In the genomic region with DNA sequence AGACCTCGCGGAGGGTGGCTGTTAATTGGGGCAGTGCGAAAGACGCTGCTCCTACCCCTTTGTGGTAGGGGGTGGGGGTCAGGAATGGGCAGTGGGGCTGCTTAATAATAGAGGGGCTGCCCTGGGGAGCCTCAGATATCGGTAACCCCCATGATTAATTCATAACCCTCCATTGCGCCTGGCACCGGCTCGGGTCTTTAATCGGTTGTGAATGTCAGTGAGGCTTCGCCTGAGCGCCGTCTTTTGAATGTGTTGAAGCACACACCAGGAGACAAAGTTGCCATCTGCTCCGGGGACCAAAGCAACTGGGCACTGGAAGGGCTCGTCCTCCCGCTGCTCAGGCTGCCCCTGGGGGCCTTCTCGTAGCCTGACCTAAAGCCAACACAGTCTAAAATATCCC, we compare ENCODE assay signal across 14 mouse cellular contexts.
DNase-seq lines count a peak whose midpoint lies in the region; ATAC-seq lines count a peak whose summit lies in the region.
"Had no signal": no experiment of that assay in that cellular context is flagged by ENCODE, and none has a peak within 500 bp of the region (broad histone marks: within the 10 kb centered on the region; RNA-seq: fewer than 3 reads in every experiment).

No protein-coding gene starts in this region.

- peak overlapping the region; percentile 77 for H3K27ac ChIP-seq in hindbrain, embryonic 10.5 days
- no peak overlapping the region for H3K27ac ChIP-seq in hindbrain, embryonic 16.5 days (ENCODE audit: low read depth, low read length)
- H3K27ac ChIP-seq in embryonic facial prominence, embryonic 13.5 days, result no peak overlapping the region
- H3K27ac ChIP-seq in hindbrain, embryonic 13.5 days, result peak overlapping the region; percentile 67
- H3K27ac ChIP-seq in midbrain, embryonic 13.5 days, result peak overlapping the region; percentile 80

- no peak overlapping the region for H3K4me2 ChIP-seq in hindbrain, embryonic 16.5 days (ENCODE audit: low read length)
- 0 out of 2 replicates have a peak overlapping the region, but pooled peaks have one; percentile 9 for H3K4me2 ChIP-seq in embryonic facial prominence, embryonic 13.5 days
- H3K4me2 ChIP-seq in hindbrain, embryonic 13.5 days, result peak overlapping the region; percentile 17
- peak overlapping the region; percentile 28; the same call in 1 of the 2 replicates for H3K4me2 ChIP-seq in midbrain, embryonic 13.5 days (replicated peaks)

- no peaks in the 10 kb centered on the region for H3K36me3 ChIP-seq in hindbrain, embryonic 10.5 days
- no peaks in the 10 kb centered on the region for H3K36me3 ChIP-seq in hindbrain, embryonic 16.5 days (ENCODE audit: control insufficient read depth, insufficient read depth, low read length)
- H3K36me3 ChIP-seq in embryonic facial prominence, embryonic 13.5 days, result no peaks in the 10 kb centered on the region
- H3K36me3 ChIP-seq in hindbrain, embryonic 13.5 days, result no peaks in the 10 kb centered on the region
- H3K36me3 ChIP-seq in midbrain, embryonic 13.5 days, result no peaks in the 10 kb centered on the region

- peaks cover 100% of the 10 kb centered on the region for H3K27me3 ChIP-seq in hindbrain, embryonic 10.5 days (ENCODE audit: insufficient read depth, poor library complexity, severe bottlenecking)
- H3K27me3 ChIP-seq in hindbrain, embryonic 16.5 days (replicated peaks; ENCODE audit: control insufficient read depth, insufficient read depth, low read length), result peaks cover 10% of the 10 kb centered on the region
- peaks cover 97% of the 10 kb centered on the region for H3K27me3 ChIP-seq in embryonic facial prominence, embryonic 13.5 days
- peaks cover 92% of the 10 kb centered on the region for H3K27me3 ChIP-seq in hindbrain, embryonic 13.5 days
- peaks cover 80% of the 10 kb centered on the region for H3K27me3 ChIP-seq in midbrain, embryonic 13.5 days

- peaks cover 83% of the 10 kb centered on the region for H3K4me1 ChIP-seq in hindbrain, embryonic 10.5 days (replicated peaks)
- peaks cover 22% of the 10 kb centered on the region for H3K4me1 ChIP-seq in hindbrain, embryonic 16.5 days (ENCODE audit: control insufficient read depth, insufficient read depth, low read depth, low read length)
- H3K4me1 ChIP-seq in embryonic facial prominence, embryonic 13.5 days, result peaks cover 65% of the 10 kb centered on the region
- H3K4me1 ChIP-seq in hindbrain, embryonic 13.5 days (replicated peaks), result peaks cover 78% of the 10 kb centered on the region
- peaks cover 75% of the 10 kb centered on the region for H3K4me1 ChIP-seq in midbrain, embryonic 13.5 days (replicated peaks)

- peak overlapping the region; percentile 21; the same call in 1 of the 2 replicates for H3K4me3 ChIP-seq in hindbrain, embryonic 10.5 days
- H3K4me3 ChIP-seq in hindbrain, embryonic 16.5 days (ENCODE audit: low read length), result no peak overlapping the region
- H3K4me3 ChIP-seq in embryonic facial prominence, embryonic 13.5 days, result no peak overlapping the region
- no peak overlapping the region for H3K4me3 ChIP-seq in hindbrain, embryonic 13.5 days
- no peak overlapping the region for H3K4me3 ChIP-seq in midbrain, embryonic 13.5 days (replicated peaks)

- WGBS in hindbrain, embryonic 10.5 days, result 6% methylated on average over 16 of the region's 16 CpGs
- 12% methylated on average over 16 of the region's 16 CpGs for WGBS in hindbrain, embryonic 16.5 days
- 11% methylated on average over 16 of the region's 16 CpGs for WGBS in embryonic facial prominence, embryonic 13.5 days
- WGBS in hindbrain, embryonic 13.5 days, result 9% methylated on average over 16 of the region's 16 CpGs
- 6% methylated on average over 16 of the region's 16 CpGs for WGBS in midbrain, embryonic 13.5 days

- peak; percentile 50 for DNase-seq in hindbrain, embryonic 10.5 days (ENCODE audit: low spot score)
- no peak for DNase-seq in heart, postnatal 25 days (ENCODE audit: low spot score)
- DNase-seq in layer of hippocampus, adult 18-20 months (ENCODE audit: low spot score in 2 of 2), result no peak
- DNase-seq: adrenal gland, postnatal 10 days; heart, adult 18-20 months; right cerebral cortex, postnatal 14 days had no signal

- ATAC-seq in hindbrain, embryonic 16.5 days, result no peak
- no peak for ATAC-seq in embryonic facial prominence, embryonic 13.5 days (ENCODE audit: insufficient number of reproducible peaks, insufficient read depth, low FRiP score, low TSS enrichment, low read depth)
- no peak for ATAC-seq in hindbrain, embryonic 13.5 days (ENCODE audit: low FRiP score)
- ATAC-seq in midbrain, embryonic 13.5 days, result peak; percentile 10; the same call in 1 of the 2 replicates
- no peak for ATAC-seq in inflammation-experienced regulatory T-cells, adult 6 months
- ATAC-seq: CD4-positive, CD25-positive, alpha-beta regulatory T cell, adult 4 months; lung, postnatal 0 days; Patski had no signal

- H3K9me3 ChIP-seq in hindbrain, embryonic 10.5 days, result no peaks in the 10 kb centered on the region
- H3K9me3 ChIP-seq in hindbrain, embryonic 16.5 days (ENCODE audit: control insufficient read depth, low read length), result no peaks in the 10 kb centered on the region
- H3K9me3 ChIP-seq in embryonic facial prominence, embryonic 13.5 days, result no peaks in the 10 kb centered on the region
- no peaks in the 10 kb centered on the region for H3K9me3 ChIP-seq in hindbrain, embryonic 13.5 days
- no peaks in the 10 kb centered on the region for H3K9me3 ChIP-seq in midbrain, embryonic 13.5 days

- H3K9ac ChIP-seq in hindbrain, embryonic 16.5 days (ENCODE audit: low read depth, low read length), result no peak overlapping the region
- H3K9ac ChIP-seq in embryonic facial prominence, embryonic 13.5 days, result no peak overlapping the region
- H3K9ac ChIP-seq in hindbrain, embryonic 13.5 days, result no peak overlapping the region
- no peak overlapping the region for H3K9ac ChIP-seq in midbrain, embryonic 13.5 days (replicated peaks)

- intact Hi-C loops in heart, postnatal 25 days (cut with DNase I), result loop anchor here (5.0 to 10.0 kb wide), 2 partner anchors 64 to 367 kb away; no protein-coding TSS in a partner anchor

Comparison
In these comparisons a context has a peak if more than half of its experiments do, and no peak if none do; other contexts are left out.
1. H3K27ac ChIP-seq: peak in hindbrain, embryonic 10.5 days (single experiment), hindbrain, embryonic 13.5 days (single experiment) and midbrain, embryonic 13.5 days (single experiment); none in hindbrain, embryonic 16.5 days (single experiment) and embryonic facial prominence, embryonic 13.5 days (single experiment).